Mouse (Mus musculus) heart, adult 2 months (tissue): Measurements from ENCODE around the gene Gda.

Experiments used
- CTCF ChIP-seq: fragments of 200-600 bp; IDR thresholded peaks from 2 replicates; pipeline ENCODE4 v1.8.1; 2022; ENCODE audit warnings: antibody characterized with exemption, mild to moderate bottlenecking, moderate library complexity
- EP300 ChIP-seq: fragments of 200-500 bp; IDR thresholded peaks from 2 replicates; pipeline ENCODE4 v1.6.1; 2011; ENCODE audit warnings: low read depth, low read length, control low read depth; ENCODE audit not compliant: insufficient read depth
- POLR2A ChIP-seq: fragments of 200-500 bp; IDR thresholded peaks from 2 replicates; pipeline ENCODE4 v1.6.1; 2011; ENCODE audit warnings: mild to moderate bottlenecking, low read depth, low read length, control low read depth; ENCODE audit not compliant: insufficient read depth

- TF ChIP-seq POLR2A (no peak), CTCF (peak; percentile 96), EP300 (no peak)
Observed at GRCm38 (mm10) chr19:21373073-21373755, 100.0 kb downstream of the Gda start.
